Mouse (Mus musculus): ENCODE data around the gene Mast4.

- TF ChIP-seq CTCF (IDR thresholded peaks at IDR 0.05; ENCODE audit: control insufficient read depth, insufficient read depth, insufficient read length) (no peak), MYOD1 (IDR thresholded peaks at IDR 0.05; ENCODE audit: control insufficient read depth, insufficient read length, low read depth) (no peak), USF1 (IDR thresholded peaks at IDR 0.05; ENCODE audit: low read depth) (no peak), MAX (IDR thresholded peaks at IDR 0.05) (no peak), MYOG (IDR thresholded peaks at IDR 0.05; ENCODE audit: control insufficient read depth, extremely low read depth, insufficient read length) (no peak), FOSL1 (IDR thresholded peaks at IDR 0.05; ENCODE audit: insufficient read depth, low read length, poor library complexity, severe bottlenecking) (no peak)
Observed at GRCm38 (mm10) chr13:103219999-103220398, 114.3 kb downstream of the Mast4 start.

Measured in C2C12 (cell line).